In the genomic region with DNA sequence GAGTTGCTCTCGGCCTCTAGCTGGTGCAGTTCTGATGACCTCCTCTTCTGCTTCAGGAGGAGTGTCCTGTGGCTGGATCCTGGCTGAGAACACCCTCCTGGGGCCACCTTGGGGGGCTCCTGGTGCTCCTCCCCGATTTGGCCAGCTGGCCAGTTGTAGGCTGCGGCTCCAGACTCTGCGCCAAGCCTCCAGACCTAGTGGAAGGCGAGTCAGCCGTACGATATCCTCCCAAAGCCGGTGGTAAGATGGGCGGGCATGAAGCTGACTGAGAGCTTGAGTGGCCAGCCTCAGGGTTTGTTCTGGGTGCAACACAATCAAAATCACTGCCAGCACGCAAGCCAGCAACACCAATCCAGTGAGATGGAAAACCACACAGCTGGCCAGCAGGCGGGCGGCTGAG, we compare ENCODE assay signal across 13 mouse cellular contexts. TPM values are rescaled to one million over a fixed set of nuclear protein-coding genes. Genes with fewer than 3 reads are reported as not detected.
DNase-seq lines count a peak whose midpoint lies in the region; ATAC-seq and TF ChIP-seq lines count a peak whose summit lies in the region.
"Not testable (repeated sequence)": the region's sequence is repeated elsewhere in the genome, so short reads cannot be mapped to it uniquely, and the experiment has no call there.
"Had no signal": no experiment of that assay in that cellular context is flagged by ENCODE, and none has a peak within 500 bp of the region (broad histone marks: within the 10 kb centered on the region; RNA-seq: fewer than 3 reads in every experiment).

No protein-coding gene starts in this region.

- DNase-seq in G1E (ENCODE audit: low spot score); embryonic facial prominence, embryonic 14.5 days (ENCODE audit: low spot score); heart, embryonic 10.5 days (ENCODE audit: low spot score); kidney, postnatal 0 days (ENCODE audit: low spot score); liver, embryonic 14.5 days (ENCODE audit: low read depth in 3 of 3, low spot score in 3 of 3): not testable (repeated sequence)

- H3K4me1 ChIP-seq in G1E (ENCODE audit: insufficient read depth, low read depth, low read length): peaks cover 50% of the 10 kb centered on the region
- H3K4me1 ChIP-seq in embryonic facial prominence, embryonic 14.5 days (ENCODE audit: control insufficient read depth, insufficient read depth, low read length): peaks cover 35% of the 10 kb centered on the region
- peaks cover 49% of the 10 kb centered on the region for H3K4me1 ChIP-seq in heart, embryonic 10.5 days
- peaks cover 53% of the 10 kb centered on the region for H3K4me1 ChIP-seq in hindbrain, embryonic 13.5 days (replicated peaks)
- peaks cover 36% of the 10 kb centered on the region for H3K4me1 ChIP-seq in kidney, postnatal 0 days (replicated peaks; ENCODE audit: insufficient read depth, low read length)
- H3K4me1 ChIP-seq in liver, embryonic 14.5 days (replicated peaks; ENCODE audit: control insufficient read depth in 2 of 2, insufficient read depth in 2 of 2, low read length in 1 of 2): peaks cover 7 to 15% of the 10 kb centered on the region in 2 experiments
- H3K4me1 ChIP-seq in midbrain, embryonic 13.5 days (replicated peaks): peaks cover 53% of the 10 kb centered on the region
- H3K4me1 ChIP-seq in stomach, embryonic 16.5 days (ENCODE audit: control insufficient read depth, insufficient read depth, low read length): peaks cover 35% of the 10 kb centered on the region

- peaks cover 38% of the 10 kb centered on the region for H3K36me3 ChIP-seq in G1E (replicated peaks)
- H3K36me3 ChIP-seq in embryonic facial prominence, embryonic 14.5 days (ENCODE audit: control insufficient read depth, insufficient read depth, low read length); hindbrain, embryonic 13.5 days; kidney, postnatal 0 days (ENCODE audit: insufficient read depth, low read length); midbrain, embryonic 13.5 days; stomach, embryonic 16.5 days (ENCODE audit: control insufficient read depth, insufficient read depth, low read length): not testable (repeated sequence)
- peaks cover 14% of the 10 kb centered on the region for H3K36me3 ChIP-seq in heart, embryonic 10.5 days
- H3K36me3 ChIP-seq in liver, embryonic 14.5 days (replicated peaks; ENCODE audit: control insufficient read depth, insufficient read depth, low read depth): peaks cover 12% of the 10 kb centered on the region

- 59% methylated on average over 6 of the region's 12 CpGs for WGBS in embryonic facial prominence, embryonic 14.5 days
- WGBS in heart, embryonic 10.5 days: 59% methylated on average over 9 of the region's 12 CpGs
- 67% methylated on average over 10 of the region's 12 CpGs for WGBS in hindbrain, embryonic 13.5 days
- 57% methylated on average over 10 of the region's 12 CpGs for WGBS in kidney, postnatal 0 days
- WGBS in liver, embryonic 14.5 days (ENCODE audit: insufficient replicate concordance): 73% methylated on average over 10 of the region's 12 CpGs
- WGBS in midbrain, embryonic 13.5 days: 73% methylated on average over 10 of the region's 12 CpGs
- WGBS in stomach, embryonic 16.5 days: 48% methylated on average over 10 of the region's 12 CpGs

- H3K4me3 ChIP-seq in G1E (ENCODE audit: low read depth, low read length): peak overlapping the region; percentile 83; the same call in 1 of the 2 replicates
- peak overlapping the region; percentile 74 for H3K4me3 ChIP-seq in embryonic facial prominence, embryonic 14.5 days (ENCODE audit: low read depth, low read length)
- H3K4me3 ChIP-seq in heart, embryonic 10.5 days: peak overlapping the region; percentile 87; the same call in 1 of the 2 replicates
- 0 out of 2 replicates have a peak overlapping the region, but pooled peaks have one; percentile 71 for H3K4me3 ChIP-seq in hindbrain, embryonic 13.5 days
- H3K4me3 ChIP-seq in kidney, postnatal 0 days (replicated peaks; ENCODE audit: low read depth, low read length): not testable (repeated sequence)
- peak overlapping the region in 1 of 2 experiments; percentile 91; a peak in 1 of 4 replicates for H3K4me3 ChIP-seq in liver, embryonic 14.5 days (ENCODE audit: insufficient read depth in 1 of 2, low read depth in 2 of 2, low read length in 2 of 2)
- peak overlapping the region; percentile 71; the same call in 1 of the 2 replicates for H3K4me3 ChIP-seq in midbrain, embryonic 13.5 days (replicated peaks)
- peak overlapping the region; percentile 83; the same call in 1 of the 2 replicates for H3K4me3 ChIP-seq in stomach, embryonic 16.5 days (replicated peaks; ENCODE audit: low read length)

- not testable (repeated sequence) for TF ChIP-seq CTCF in G1E (IDR thresholded peaks at IDR 0.05; ENCODE audit: low read depth, low read length); kidney, postnatal 0 days (IDR thresholded peaks at IDR 0.05; ENCODE audit: low read depth); liver, embryonic 14.5 days (IDR thresholded peaks at IDR 0.05; ENCODE audit: low read depth)

- H3K9ac ChIP-seq in embryonic facial prominence, embryonic 14.5 days (ENCODE audit: low read depth, low read length): peak overlapping the region; percentile 48; the same call in 1 of the 2 replicates
- H3K9ac ChIP-seq in hindbrain, embryonic 13.5 days; kidney, postnatal 0 days (ENCODE audit: low read depth, low read length); liver, embryonic 14.5 days (replicated peaks); midbrain, embryonic 13.5 days (replicated peaks); stomach, embryonic 16.5 days (ENCODE audit: low read length): not testable (repeated sequence)

- H3K27me3 ChIP-seq in G1E (ENCODE audit: insufficient read depth, low read length); embryonic facial prominence, embryonic 14.5 days (replicated peaks; ENCODE audit: control insufficient read depth, insufficient read depth, low read length); heart, embryonic 10.5 days (ENCODE audit: insufficient read depth, poor library complexity, severe bottlenecking); hindbrain, embryonic 13.5 days; kidney, postnatal 0 days (ENCODE audit: insufficient read depth, low read length); liver, embryonic 14.5 days (ENCODE audit: control insufficient read depth, insufficient read depth, low read length); midbrain, embryonic 13.5 days; stomach, embryonic 16.5 days (ENCODE audit: control insufficient read depth, insufficient read depth, low read length): not testable (repeated sequence)

- H3K27ac ChIP-seq in embryonic facial prominence, embryonic 14.5 days (replicated peaks; ENCODE audit: low read depth, low read length); heart, embryonic 10.5 days; hindbrain, embryonic 13.5 days; kidney, postnatal 0 days; liver, embryonic 14.5 days; midbrain, embryonic 13.5 days; stomach, embryonic 16.5 days (ENCODE audit: low read length): not testable (repeated sequence)

- ATAC-seq in G1E (ENCODE audit: extremely low read depth, insufficient number of reproducible peaks, low FRiP score, poor library complexity, severe bottlenecking); embryonic facial prominence, embryonic 14.5 days (ENCODE audit: low read depth); hindbrain, embryonic 13.5 days (ENCODE audit: low FRiP score); kidney, postnatal 0 days (replicated peaks; ENCODE audit: low FRiP score, low read depth); liver, embryonic 14.5 days (ENCODE audit: insufficient read depth); midbrain, embryonic 13.5 days; stomach, embryonic 16.5 days (ENCODE audit: insufficient read depth, low FRiP score): not testable (repeated sequence)

- not testable (repeated sequence) for H3K9me3 ChIP-seq in G1E (replicated peaks); embryonic facial prominence, embryonic 14.5 days (ENCODE audit: control insufficient read depth, low read length); heart, embryonic 10.5 days; hindbrain, embryonic 13.5 days; kidney, postnatal 0 days (replicated peaks; ENCODE audit: low read length); liver, embryonic 14.5 days (ENCODE audit: control insufficient read depth, low read length); midbrain, embryonic 13.5 days; stomach, embryonic 16.5 days (replicated peaks; ENCODE audit: control insufficient read depth, low read length)

- H3K4me2 ChIP-seq in embryonic facial prominence, embryonic 14.5 days (ENCODE audit: low read depth, low read length): peak overlapping the region; percentile 53
- peak overlapping the region; percentile 62 for H3K4me2 ChIP-seq in hindbrain, embryonic 13.5 days
- H3K4me2 ChIP-seq in kidney, postnatal 0 days (ENCODE audit: low read length): peak overlapping the region; percentile 54; the same call in 1 of the 2 replicates
- peak overlapping the region; percentile 63 for H3K4me2 ChIP-seq in liver, embryonic 14.5 days (ENCODE audit: low read depth)
- H3K4me2 ChIP-seq in midbrain, embryonic 13.5 days (replicated peaks): peak overlapping the region; percentile 59
- H3K4me2 ChIP-seq in stomach, embryonic 16.5 days (ENCODE audit: low read depth, low read length): peak overlapping the region; percentile 52

- not testable (repeated sequence) for TF ChIP-seq EP300 in liver, embryonic 14.5 days (IDR thresholded peaks at IDR 0.05; ENCODE audit: low read depth)

RNA-seq across cellular contexts. Expression of a gene that starts 1.4 kb away (rescaled TPM):
- not detected in 2 replicates for total RNA-seq in G1E (2014; fragmentation: Nextera tagmentation)
- total RNA-seq in G1E (2017): 0.12 and 0.27 TPM in 2 replicates
- 0.15 TPM in 1 of 2 replicates, not detected in the other for polyA plus RNA-seq in G1E (2012)
- 0.22 and 0.35 TPM in 2 replicates for polyA plus RNA-seq in embryonic facial prominence, embryonic 14.5 days (2014; fragmentation: Nextera tagmentation; extraction: Ambion mirVana)
- polyA plus RNA-seq in heart, embryonic 10.5 days (2016; fragmentation: Nextera tagmentation; extraction: Ambion mirVana): 0.07 and 0.18 TPM in 2 replicates
- polyA plus RNA-seq in hindbrain, embryonic 13.5 days (2015; fragmentation: Nextera tagmentation; extraction: Ambion mirVana): 0.12 and 0.49 TPM in 2 replicates
- polyA plus RNA-seq in kidney, postnatal 0 days (2015; fragmentation: Nextera tagmentation; extraction: Ambion mirVana): not detected in 2 replicates
- 0.05 and 0.09 TPM in 2 replicates for polyA plus RNA-seq in liver, embryonic 14.5 days (2012; rRNA removed)
- not detected in 2 replicates for polyA plus RNA-seq in liver, embryonic 14.5 days (2014; fragmentation: Nextera tagmentation; extraction: Ambion mirVana)
- polyA plus RNA-seq in midbrain, embryonic 13.5 days (2015; fragmentation: Nextera tagmentation; extraction: Ambion mirVana): 0.24 and 0.36 TPM in 2 replicates
- polyA plus RNA-seq in stomach, embryonic 16.5 days (2015; fragmentation: Nextera tagmentation; extraction: Ambion mirVana): 0.19 and 0.21 TPM in 2 replicates
- total RNA-seq: hematopoietic stem cell, adult 5-6 weeks; megakaryocyte progenitor cell, adult 5-6 weeks had no signal
- polyA plus RNA-seq: CD4-positive, CD25-positive, alpha-beta regulatory T cell, adult 4 months had no signal

RNA-seq across cellular contexts. Expression of a gene that starts 1.4 kb away (rescaled TPM):
- total RNA-seq in G1E (2014; fragmentation: Nextera tagmentation): 40.6 and 46.9 TPM in 2 replicates
- total RNA-seq in G1E (2017): 10.5 and 11.4 TPM in 2 replicates
- 29.7 and 41.9 TPM in 2 replicates for polyA plus RNA-seq in G1E (2012)
- polyA plus RNA-seq in embryonic facial prominence, embryonic 14.5 days (2014; fragmentation: Nextera tagmentation; extraction: Ambion mirVana): 61.4 and 73.4 TPM in 2 replicates
- 53.6 and 55.8 TPM in 2 replicates for polyA plus RNA-seq in heart, embryonic 10.5 days (2016; fragmentation: Nextera tagmentation; extraction: Ambion mirVana)
- 27.9 and 29.2 TPM in 2 replicates for polyA plus RNA-seq in hindbrain, embryonic 13.5 days (2015; fragmentation: Nextera tagmentation; extraction: Ambion mirVana)
- polyA plus RNA-seq in kidney, postnatal 0 days (2015; fragmentation: Nextera tagmentation; extraction: Ambion mirVana): 46.6 and 49.7 TPM in 2 replicates
- polyA plus RNA-seq in liver, embryonic 14.5 days (2012; rRNA removed): 21.9 and 26.2 TPM in 2 replicates
- 29.4 and 34.3 TPM in 2 replicates for polyA plus RNA-seq in liver, embryonic 14.5 days (2014; fragmentation: Nextera tagmentation; extraction: Ambion mirVana)
- polyA plus RNA-seq in midbrain, embryonic 13.5 days (2015; fragmentation: Nextera tagmentation; extraction: Ambion mirVana): 29.9 and 32.7 TPM in 2 replicates
- polyA plus RNA-seq in stomach, embryonic 16.5 days (2015; fragmentation: Nextera tagmentation; extraction: Ambion mirVana): 42.3 and 50.6 TPM in 2 replicates

RNA-seq across cellular contexts. Expression of a gene that starts 4.9 kb away (rescaled TPM):
- not detected in 2 replicates for total RNA-seq in G1E (2014; fragmentation: Nextera tagmentation)
- 0.29 TPM in 1 of 2 replicates, not detected in the other for total RNA-seq in G1E (2017)
- 0.21 TPM in 1 of 2 replicates, not detected in the other for polyA plus RNA-seq in G1E (2012)
- 4.8 and 5.2 TPM in 2 replicates for polyA plus RNA-seq in embryonic facial prominence, embryonic 14.5 days (2014; fragmentation: Nextera tagmentation; extraction: Ambion mirVana)
- 0.50 TPM in 1 of 2 replicates, not detected in the other for polyA plus RNA-seq in heart, embryonic 10.5 days (2016; fragmentation: Nextera tagmentation; extraction: Ambion mirVana)
- 3.2 and 5.3 TPM in 2 replicates for polyA plus RNA-seq in hindbrain, embryonic 13.5 days (2015; fragmentation: Nextera tagmentation; extraction: Ambion mirVana)
- polyA plus RNA-seq in kidney, postnatal 0 days (2015; fragmentation: Nextera tagmentation; extraction: Ambion mirVana): 9.7 and 12.3 TPM in 2 replicates
- polyA plus RNA-seq in liver, embryonic 14.5 days (2012; rRNA removed): 0.24 and 0.27 TPM in 2 replicates
- 0.27 and 0.30 TPM in 2 replicates for polyA plus RNA-seq in liver, embryonic 14.5 days (2014; fragmentation: Nextera tagmentation; extraction: Ambion mirVana)
- 1.9 and 2.5 TPM in 2 replicates for polyA plus RNA-seq in midbrain, embryonic 13.5 days (2015; fragmentation: Nextera tagmentation; extraction: Ambion mirVana)
- polyA plus RNA-seq in stomach, embryonic 16.5 days (2015; fragmentation: Nextera tagmentation; extraction: Ambion mirVana): 2.4 and 2.5 TPM in 2 replicates
- total RNA-seq: hematopoietic stem cell, adult 5-6 weeks; megakaryocyte progenitor cell, adult 5-6 weeks had no signal
- polyA plus RNA-seq: CD4-positive, CD25-positive, alpha-beta regulatory T cell, adult 4 months had no signal

RNA-seq across cellular contexts. Expression of a gene that starts 10.4 kb away (rescaled TPM):
- total RNA-seq in G1E (2014; fragmentation: Nextera tagmentation) (not detected in 2 replicates), G1E (2017) (not detected in 2 replicates)
- polyA plus RNA-seq in G1E (2012): not detected in 2 replicates
- not detected in 2 replicates for polyA plus RNA-seq in embryonic facial prominence, embryonic 14.5 days (2014; fragmentation: Nextera tagmentation; extraction: Ambion mirVana)
- polyA plus RNA-seq in heart, embryonic 10.5 days (2016; fragmentation: Nextera tagmentation; extraction: Ambion mirVana): 0.21 TPM in 1 of 2 replicates, not detected in the other
- 0.22 TPM in 1 of 2 replicates, not detected in the other for polyA plus RNA-seq in hindbrain, embryonic 13.5 days (2015; fragmentation: Nextera tagmentation; extraction: Ambion mirVana)
- polyA plus RNA-seq in kidney, postnatal 0 days (2015; fragmentation: Nextera tagmentation; extraction: Ambion mirVana): 0.11 and 0.16 TPM in 2 replicates
- polyA plus RNA-seq in liver, embryonic 14.5 days (2012; rRNA removed): not detected in 2 replicates
- polyA plus RNA-seq in liver, embryonic 14.5 days (2014; fragmentation: Nextera tagmentation; extraction: Ambion mirVana): not detected in 2 replicates
- 0.16 TPM in 1 of 2 replicates, not detected in the other for polyA plus RNA-seq in midbrain, embryonic 13.5 days (2015; fragmentation: Nextera tagmentation; extraction: Ambion mirVana)
- 0.08 and 0.20 TPM in 2 replicates for polyA plus RNA-seq in stomach, embryonic 16.5 days (2015; fragmentation: Nextera tagmentation; extraction: Ambion mirVana)
- total RNA-seq: adrenal gland, adult 18-20 months; hematopoietic stem cell, adult 5-6 weeks had no signal
- polyA plus RNA-seq: CD4-positive, CD25-positive, alpha-beta regulatory T cell, adult 4 months; thymus, postnatal 0 days had no signal

RNA-seq across cellular contexts. Expression of a gene that starts 22.4 kb away (rescaled TPM):
- total RNA-seq in G1E (2014; fragmentation: Nextera tagmentation): not detected in 2 replicates
- total RNA-seq in G1E (2017): 0.06 and 0.16 TPM in 2 replicates
- not detected in 2 replicates for polyA plus RNA-seq in G1E (2012)
- 47.0 and 47.5 TPM in 2 replicates for polyA plus RNA-seq in embryonic facial prominence, embryonic 14.5 days (2014; fragmentation: Nextera tagmentation; extraction: Ambion mirVana)
- polyA plus RNA-seq in heart, embryonic 10.5 days (2016; fragmentation: Nextera tagmentation; extraction: Ambion mirVana): 34.6 and 67.0 TPM in 2 replicates
- 13.1 and 14.0 TPM in 2 replicates for polyA plus RNA-seq in hindbrain, embryonic 13.5 days (2015; fragmentation: Nextera tagmentation; extraction: Ambion mirVana)
- 46.3 and 46.6 TPM in 2 replicates for polyA plus RNA-seq in kidney, postnatal 0 days (2015; fragmentation: Nextera tagmentation; extraction: Ambion mirVana)
- polyA plus RNA-seq in liver, embryonic 14.5 days (2012; rRNA removed): 6.1 and 6.2 TPM in 2 replicates
- polyA plus RNA-seq in liver, embryonic 14.5 days (2014; fragmentation: Nextera tagmentation; extraction: Ambion mirVana): 3.1 and 3.4 TPM in 2 replicates
- polyA plus RNA-seq in midbrain, embryonic 13.5 days (2015; fragmentation: Nextera tagmentation; extraction: Ambion mirVana): 11.6 and 13.7 TPM in 2 replicates
- 53.6 and 56.9 TPM in 2 replicates for polyA plus RNA-seq in stomach, embryonic 16.5 days (2015; fragmentation: Nextera tagmentation; extraction: Ambion mirVana)
